Comparison of ENCODE assay signal across 24 mouse cellular contexts in genomic region chr15:83715582-83716228, GRCm38 (mm10). TPM values are rescaled to one million over a fixed set of nuclear protein-coding genes. Genes with fewer than 3 reads are reported as not detected.
A peak's percentile ranks its signal among the peaks of the same experiment; 100 is the strongest.
DNase-seq lines count a peak whose midpoint lies in the region; ATAC-seq lines count a peak whose summit lies in the region.
"Had no signal": no experiment of that assay in that cellular context is flagged by ENCODE, and none has a peak within 500 bp of the region (broad histone marks: within the 10 kb centered on the region; RNA-seq: fewer than 3 reads in every experiment).

No protein-coding gene starts in this region.

- peak; percentile 67 for DNase-seq in forebrain, embryonic 11.5 days (ENCODE audit: low spot score)
- DNase-seq in embryonic facial prominence, embryonic 10.5 days (ENCODE audit: low spot score): peak; percentile 76
- DNase-seq in limb, embryonic 10.5 days (ENCODE audit: low spot score): peak; percentile 68
- no peak for DNase-seq in cerebellum, postnatal 4 days (ENCODE audit: low spot score in 2 of 2)
- DNase-seq in adrenal gland, postnatal 25 days: no peak
- DNase-seq: adrenal gland, adult 8-10 months; adrenal gland, postnatal 14 days; cerebellum, adult 11-12 months; cerebellum, adult 2 months; cerebellum, adult 9-10 months; cerebellum, postnatal 10 days; cerebellum, postnatal 25 days; forebrain, postnatal 0 days had no signal

- H3K36me3 ChIP-seq in forebrain, embryonic 11.5 days (ENCODE audit: control insufficient read depth, insufficient read depth, low read length): no peaks in the 10 kb centered on the region; the same call in 1 of the 2 replicates
- H3K36me3 ChIP-seq in forebrain, embryonic 12.5 days (replicated peaks): peaks cover 4% of the 10 kb centered on the region; the same call in 1 of the 2 replicates
- peaks cover 65% of the 10 kb centered on the region for H3K36me3 ChIP-seq in embryonic facial prominence, embryonic 10.5 days (replicated peaks)
- H3K36me3 ChIP-seq in limb, embryonic 10.5 days: peaks cover 84% of the 10 kb centered on the region
- peaks cover 32% of the 10 kb centered on the region for H3K36me3 ChIP-seq in limb, embryonic 12.5 days
- no peaks in the 10 kb centered on the region for H3K36me3 ChIP-seq in kidney, embryonic 15.5 days
- H3K36me3 ChIP-seq: G1E had no signal

- 22% methylated on average over 6 of the region's 6 CpGs for WGBS in forebrain, embryonic 11.5 days
- 26% methylated on average over 6 of the region's 6 CpGs for WGBS in forebrain, embryonic 12.5 days
- WGBS in embryonic facial prominence, embryonic 10.5 days: 32% methylated on average over 6 of the region's 6 CpGs
- 24% methylated on average over 6 of the region's 6 CpGs for WGBS in limb, embryonic 10.5 days
- WGBS in limb, embryonic 12.5 days: 22% methylated on average over 6 of the region's 6 CpGs
- 63% methylated on average over 6 of the region's 6 CpGs for WGBS in kidney, embryonic 15.5 days

- H3K4me1 ChIP-seq in forebrain, embryonic 11.5 days (replicated peaks; ENCODE audit: control insufficient read depth, insufficient read depth, low read length): peaks cover 6% of the 10 kb centered on the region
- H3K4me1 ChIP-seq in forebrain, embryonic 12.5 days: peaks cover 31% of the 10 kb centered on the region
- peaks cover 80% of the 10 kb centered on the region for H3K4me1 ChIP-seq in embryonic facial prominence, embryonic 10.5 days
- peaks cover 88% of the 10 kb centered on the region for H3K4me1 ChIP-seq in limb, embryonic 10.5 days
- H3K4me1 ChIP-seq in limb, embryonic 12.5 days (replicated peaks): peaks cover 42% of the 10 kb centered on the region
- H3K4me1 ChIP-seq in kidney, embryonic 15.5 days: no peaks in the 10 kb centered on the region

- no peak overlapping the region for H3K9ac ChIP-seq in forebrain, embryonic 11.5 days (ENCODE audit: low read length)
- H3K9ac ChIP-seq in forebrain, embryonic 12.5 days: no peak overlapping the region
- H3K9ac ChIP-seq in limb, embryonic 12.5 days (replicated peaks): no peak overlapping the region
- H3K9ac ChIP-seq in kidney, embryonic 15.5 days: no peak overlapping the region
- H3K9ac ChIP-seq: embryonic facial prominence, embryonic 12.5 days; forebrain, postnatal 0 days had no signal

- 0 out of 2 replicates have a peak overlapping the region, but pooled peaks have one; percentile 5 for H3K4me2 ChIP-seq in forebrain, embryonic 11.5 days (ENCODE audit: low read depth, low read length, severe bottlenecking)
- H3K4me2 ChIP-seq in forebrain, embryonic 12.5 days: no peak overlapping the region
- H3K4me2 ChIP-seq in limb, embryonic 12.5 days: no peak overlapping the region
- no peak overlapping the region for H3K4me2 ChIP-seq in kidney, embryonic 15.5 days
- H3K4me2 ChIP-seq: embryonic facial prominence, embryonic 12.5 days had no signal

- peaks cover 2% of the 10 kb centered on the region; the same call in 1 of the 2 replicates for H3K27me3 ChIP-seq in forebrain, embryonic 11.5 days (ENCODE audit: control insufficient read depth, insufficient read depth, low read length)
- H3K27me3 ChIP-seq in forebrain, embryonic 12.5 days: peaks cover 54% of the 10 kb centered on the region
- H3K27me3 ChIP-seq in embryonic facial prominence, embryonic 10.5 days (replicated peaks; ENCODE audit: low read depth, poor library complexity, severe bottlenecking): peaks cover 81% of the 10 kb centered on the region
- H3K27me3 ChIP-seq in limb, embryonic 10.5 days (ENCODE audit: low read depth, poor library complexity, severe bottlenecking): 0 out of 2 replicates have a peak, but pooled peaks cover 4% of the 10 kb centered on the region
- peaks cover 21% of the 10 kb centered on the region for H3K27me3 ChIP-seq in limb, embryonic 12.5 days
- no peaks in the 10 kb centered on the region for H3K27me3 ChIP-seq in kidney, embryonic 15.5 days

- ATAC-seq in forebrain, embryonic 11.5 days (replicated peaks; ENCODE audit: low FRiP score): 0 out of 2 replicates have a peak, but pooled peaks have one; percentile 35
- ATAC-seq in forebrain, embryonic 12.5 days (ENCODE audit: low FRiP score): no peak
- no peak for ATAC-seq in limb, embryonic 12.5 days (ENCODE audit: insufficient number of reproducible peaks, insufficient read depth, low FRiP score, low TSS enrichment, low read depth)
- ATAC-seq in kidney, embryonic 15.5 days (replicated peaks; ENCODE audit: low FRiP score): no peak
- ATAC-seq: activated CD4-positive, CD25-positive, alpha-beta regulatory T cell, adult 4 months; forebrain, embryonic 14.5 days; forebrain, postnatal 0 days; Patski had no signal

- H3K9me3 ChIP-seq in forebrain, embryonic 11.5 days (ENCODE audit: control insufficient read depth, low read length): no peaks in the 10 kb centered on the region
- H3K9me3 ChIP-seq in forebrain, embryonic 12.5 days: no peaks in the 10 kb centered on the region
- H3K9me3 ChIP-seq in embryonic facial prominence, embryonic 10.5 days: no peaks in the 10 kb centered on the region
- H3K9me3 ChIP-seq in limb, embryonic 10.5 days (replicated peaks): no peaks in the 10 kb centered on the region
- H3K9me3 ChIP-seq in limb, embryonic 12.5 days: no peaks in the 10 kb centered on the region
- H3K9me3 ChIP-seq in kidney, embryonic 15.5 days (replicated peaks): no peaks in the 10 kb centered on the region
- H3K9me3 ChIP-seq: embryonic facial prominence, embryonic 12.5 days had no signal

- H3K27ac ChIP-seq in forebrain, embryonic 11.5 days (ENCODE audit: low read depth, low read length): 0 out of 2 replicates have a peak overlapping the region, but pooled peaks have one; percentile 18
- H3K27ac ChIP-seq in forebrain, embryonic 12.5 days: no peak overlapping the region
- no peak overlapping the region for H3K27ac ChIP-seq in embryonic facial prominence, embryonic 10.5 days (replicated peaks)
- H3K27ac ChIP-seq in limb, embryonic 10.5 days: 0 out of 2 replicates have a peak overlapping the region, but pooled peaks have one; percentile 31
- H3K27ac ChIP-seq in limb, embryonic 12.5 days: peak overlapping the region; percentile 9; the same call in 1 of the 2 replicates
- H3K27ac ChIP-seq in kidney, embryonic 15.5 days: no peak overlapping the region
- H3K27ac ChIP-seq: embryonic facial prominence, embryonic 12.5 days had no signal

- no peak overlapping the region for H3K4me3 ChIP-seq in forebrain, embryonic 11.5 days (ENCODE audit: low read depth, low read length)
- H3K4me3 ChIP-seq in forebrain, embryonic 12.5 days (replicated peaks): no peak overlapping the region
- H3K4me3 ChIP-seq in embryonic facial prominence, embryonic 10.5 days: no peak overlapping the region
- no peak overlapping the region for H3K4me3 ChIP-seq in limb, embryonic 10.5 days
- no peak overlapping the region for H3K4me3 ChIP-seq in limb, embryonic 12.5 days (replicated peaks)
- H3K4me3 ChIP-seq in kidney, embryonic 15.5 days (replicated peaks): no peak overlapping the region
- H3K4me3 ChIP-seq: embryonic facial prominence, embryonic 12.5 days had no signal

RNA-seq across cellular contexts. Expression of gene Scube1, which starts 9.1 kb away (rescaled TPM):
- polyA plus RNA-seq in forebrain, embryonic 11.5 days (2014; fragmentation: Nextera tagmentation; extraction: Ambion mirVana): 33.9 and 38.0 TPM in 2 replicates
- polyA plus RNA-seq in forebrain, embryonic 12.5 days (2016; fragmentation: Nextera tagmentation; extraction: Ambion mirVana): 17.9 and 20.4 TPM in 2 replicates
- 51.4 and 52.4 TPM in 2 replicates for polyA plus RNA-seq in embryonic facial prominence, embryonic 10.5 days (2016; fragmentation: Nextera tagmentation; extraction: Ambion mirVana)
- 124 TPM in 2 replicates for polyA plus RNA-seq in limb, embryonic 10.5 days (2016; fragmentation: Nextera tagmentation; extraction: Ambion mirVana)
- 33.6 and 36.7 TPM in 2 replicates for polyA plus RNA-seq in limb, embryonic 12.5 days (2016; fragmentation: Nextera tagmentation; extraction: Ambion mirVana)
- total RNA-seq in adrenal gland, postnatal 25 days (2021): 3.9 and 4.8 TPM in 2 replicates
- polyA plus RNA-seq in kidney, embryonic 15.5 days (2015; fragmentation: Nextera tagmentation; extraction: Ambion mirVana): 5.1 and 6.1 TPM in 2 replicates
- total RNA-seq: CH12.LX; common myeloid progenitor, adult 5-6 weeks had no signal
- polyA plus RNA-seq: activated CD4-positive, CD25-positive, alpha-beta regulatory T cell, adult 4 months; C2C12; G1E had no signal

Comparison
In these comparisons a context has a peak if more than half of its experiments do, and no peak if none do; other contexts are left out.
1. H3K27ac ChIP-seq: peak in forebrain, embryonic 11.5 days (single experiment), limb, embryonic 10.5 days (single experiment) and limb, embryonic 12.5 days (single experiment); none in forebrain, embryonic 12.5 days (single experiment), embryonic facial prominence, embryonic 10.5 days (single experiment) and kidney, embryonic 15.5 days (single experiment).
2. DNase-seq: peak in forebrain, embryonic 11.5 days (single experiment), embryonic facial prominence, embryonic 10.5 days (single experiment) and limb, embryonic 10.5 days (single experiment); none in cerebellum, postnatal 4 days (0 of 2) and adrenal gland, postnatal 25 days (single experiment).